Mouse (Mus musculus) ovary, postnatal 10 days (tissue): ENCODE results near the gene Ntf3.

Experiments used
- DNase-seq: peaks from one replicate; pipeline ENCODE4 v3.0.0; 2022; ENCODE audit warnings: low spot score

The Ntf3 gene

GRCm38 (mm10) chr6:126106051-126106797 is 60.5 kb downstream of the Ntf3 start:
- no peak for DNase-seq

- no peak for DNase-seq
Measured at GRCm38 (mm10) chr6:126105083-126105740, 61.5 kb downstream of the Ntf3 start.

GRCm38 (mm10) chr6:126102571-126102970 is 64.1 kb downstream of the Ntf3 start:
- no peak for DNase-seq

GRCm38 (mm10) chr6:126102007-126102406 is 64.7 kb downstream of the Ntf3 start:
- no peak for DNase-seq

GRCm38 (mm10) chr6:126100579-126100978 is 66.1 kb downstream of the Ntf3 start:
- DNase-seq: no peak

GRCm38 (mm10) chr6:126097471-126097870 is 69.2 kb downstream of the Ntf3 start:
- no peak for DNase-seq

- DNase-seq: no peak
Measured at GRCm38 (mm10) chr6:126096085-126096484, 70.6 kb downstream of the Ntf3 start.

- DNase-seq: no peak
Measured at GRCm38 (mm10) chr6:126095041-126095440, 71.7 kb downstream of the Ntf3 start.

GRCm38 (mm10) chr6:126092026-126092425 is 74.7 kb downstream of the Ntf3 start:
- no peak for DNase-seq

- no peak for DNase-seq
Measured at GRCm38 (mm10) chr6:126090063-126090462, 76.6 kb downstream of the Ntf3 start.

- DNase-seq: no peak
Measured at GRCm38 (mm10) chr6:126088489-126089265, 78.0 kb downstream of the Ntf3 start.

- no peak for DNase-seq
Measured at GRCm38 (mm10) chr6:126086321-126086950, 80.3 kb downstream of the Ntf3 start.

GRCm38 (mm10) chr6:126080531-126080930 is 86.2 kb downstream of the Ntf3 start:
- DNase-seq: no peak

- DNase-seq: no peak
Measured at GRCm38 (mm10) chr6:126057706-126058105, 109.0 kb downstream of the Ntf3 start.

- no peak for DNase-seq
Measured at GRCm38 (mm10) chr6:126053136-126053535, 113.6 kb downstream of the Ntf3 start.
